Mouse (Mus musculus) sigmoid colon, adult 10 weeks (tissue): Measurements from ENCODE around the gene Fam76a. TPM values are rescaled to one million over a fixed set of nuclear protein-coding genes. Genes with fewer than 3 reads are reported as not detected.

Source experiments
- polyA plus RNA-seq: library from polyadenylated mRNA; stranded (reverse); fragments of 350-450 nt; fragmentation: Illumina TruSeq; extraction: RNeasy Lipid Tissue Mini Kit (QIAGEN cat#74804); gene quantifications from one replicate; pipeline ENCODE4 v1.2.3, GENCODE M21; 2014; ENCODE audit warnings: low read depth, low replicate concordance

Fam76a gene
- 34.2 TPM for polyA plus RNA-seq

DNA sequence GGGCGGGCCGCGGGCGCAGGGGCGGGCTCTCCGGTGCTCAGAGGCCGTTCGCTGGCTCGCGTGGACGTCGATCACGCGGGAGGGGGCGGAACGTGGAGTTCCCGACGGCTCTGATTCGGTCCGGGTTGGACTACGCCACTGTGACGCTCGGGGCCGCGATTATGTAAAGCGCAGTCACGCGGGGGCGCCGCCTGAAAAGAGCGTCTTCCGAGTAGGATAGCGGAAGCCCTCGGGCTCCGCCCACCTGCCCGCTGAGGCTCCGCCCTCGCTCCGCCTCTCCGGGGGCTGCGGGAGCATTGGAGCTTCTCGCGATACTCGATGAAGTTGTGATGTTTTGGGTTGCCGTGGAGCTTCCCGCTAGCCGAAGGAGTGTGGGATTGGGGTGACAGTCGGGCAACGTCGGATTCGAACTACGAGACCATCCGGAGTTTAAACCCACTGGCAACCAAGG lies at the start of gene Fam76a:
Gene Fam76a (minus strand): TSS at position 1 of the 451 bp plus-strand sequence.

DNA sequence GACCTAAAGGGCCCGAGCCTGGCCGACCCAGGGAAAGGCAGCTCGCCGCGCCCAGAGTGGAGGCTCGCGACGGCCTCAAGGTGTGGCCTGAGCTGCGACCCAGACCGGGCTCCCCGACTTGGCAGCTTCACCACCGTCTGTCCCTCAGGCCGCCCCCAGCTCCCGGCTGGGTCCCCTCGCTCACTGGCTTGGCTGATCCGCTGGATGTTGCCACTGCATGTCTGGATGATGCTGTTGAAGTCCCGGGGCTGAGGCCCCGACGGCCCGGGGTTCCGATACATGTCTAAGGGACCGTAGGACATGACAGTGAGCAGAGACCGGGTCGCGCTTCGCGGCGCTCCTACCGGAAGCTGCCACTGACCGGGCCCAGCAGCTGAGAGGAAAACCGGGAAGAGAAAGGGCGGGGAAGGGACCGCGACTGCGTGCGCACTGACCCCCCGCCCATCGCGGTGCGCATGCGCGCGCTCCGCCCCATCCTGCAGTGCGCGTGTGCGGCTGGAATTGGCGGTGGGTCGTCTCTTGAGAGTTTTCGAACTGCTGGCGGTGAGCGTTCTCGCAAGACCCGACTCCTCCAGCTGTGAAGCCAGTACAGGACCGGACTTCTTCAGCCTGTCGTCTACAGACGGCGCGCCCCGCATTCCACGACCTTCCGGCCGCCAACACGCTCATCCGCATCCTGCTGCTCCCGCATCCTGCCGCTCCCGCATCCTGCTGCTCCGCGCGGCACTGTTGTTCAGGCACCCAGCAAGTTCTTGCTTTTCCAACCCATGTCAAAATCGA lies 38.1 kb downstream of the Fam76a start, which contains the start of gene Stx12:
Gene Stx12 (minus strand): TSS at position 446 of the 780 bp plus-strand sequence.

Other genes starting within 250 kb of the Fam76a start
- gene Xkr8, start 190.0 kb downstream of the Fam76a start, polyA plus RNA-seq, result 1.7 TPM
- gene Smpdl3b, start 165.3 kb downstream of the Fam76a start, polyA plus RNA-seq, result 1.9 TPM
- gene Rpa2, start 154.2 kb downstream of the Fam76a start, polyA plus RNA-seq, result 4.5 TPM
- gene Themis2, start 126.2 kb downstream of the Fam76a start, polyA plus RNA-seq, result 1.2 TPM
- 7.9 TPM for gene Ppp1r8, start 79.4 kb downstream of the Fam76a start, polyA plus RNA-seq
- 174 TPM for gene Stx12, start 38.0 kb downstream of the Fam76a start, polyA plus RNA-seq
- 1.3 TPM for gene Fgr, start 51.5 kb upstream of the Fam76a start, polyA plus RNA-seq
- gene Ahdc1, start 88.7 kb upstream of the Fam76a start, polyA plus RNA-seq, result 2.9 TPM
- gene Wasf2, start 207.9 kb upstream of the Fam76a start, polyA plus RNA-seq, result 162 TPM